Mouse (Mus musculus) thymus, postnatal 4 days (tissue): ENCODE results near the gene Gtf2i.

Experiments
- DNase-seq: peaks from one replicate; pipeline ENCODE4 v3.0.0; 2021

Gene Gtf2i

DNA sequence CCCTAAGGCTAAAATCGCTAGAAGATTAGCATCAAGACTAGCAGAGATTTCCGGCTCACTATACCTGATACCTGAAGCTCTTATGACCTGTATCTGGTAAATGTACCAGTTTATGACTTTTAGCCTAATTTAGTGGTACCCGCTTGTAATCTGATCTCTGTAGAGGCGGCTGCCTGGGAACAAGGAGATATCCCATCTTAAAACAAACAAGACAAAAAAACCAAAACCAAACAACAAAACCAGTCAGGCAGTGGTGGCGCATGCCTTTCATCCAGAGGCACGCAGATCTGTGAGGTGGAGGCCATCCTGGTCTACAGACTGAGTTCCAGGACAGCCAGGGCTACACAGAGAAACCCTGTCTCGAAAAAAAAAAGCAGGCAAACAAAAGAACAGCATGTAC lies 7.1 kb upstream of the Gtf2i start:
- DNase-seq: no peak

DNA sequence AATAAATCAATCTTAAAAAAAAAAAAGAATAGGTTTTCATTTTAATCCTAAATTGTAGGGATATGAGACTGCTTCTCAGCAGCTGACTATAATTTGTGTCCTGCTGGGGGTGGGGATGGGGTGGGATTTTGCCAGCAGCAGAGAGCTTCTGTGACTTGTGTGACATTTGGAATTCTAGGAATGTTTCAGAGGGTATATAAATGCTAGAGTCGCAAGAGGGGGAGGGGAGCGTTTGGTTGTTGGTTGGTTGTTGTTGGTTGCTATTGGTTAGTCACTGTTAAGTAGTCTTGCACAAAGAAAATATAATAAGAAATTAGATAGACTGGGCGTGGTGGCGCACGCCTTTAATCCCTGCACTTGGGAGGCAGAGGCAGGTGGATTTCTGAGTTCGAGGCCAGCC lies 4.3 kb upstream of the Gtf2i start:
- no peak for DNase-seq

DNA sequence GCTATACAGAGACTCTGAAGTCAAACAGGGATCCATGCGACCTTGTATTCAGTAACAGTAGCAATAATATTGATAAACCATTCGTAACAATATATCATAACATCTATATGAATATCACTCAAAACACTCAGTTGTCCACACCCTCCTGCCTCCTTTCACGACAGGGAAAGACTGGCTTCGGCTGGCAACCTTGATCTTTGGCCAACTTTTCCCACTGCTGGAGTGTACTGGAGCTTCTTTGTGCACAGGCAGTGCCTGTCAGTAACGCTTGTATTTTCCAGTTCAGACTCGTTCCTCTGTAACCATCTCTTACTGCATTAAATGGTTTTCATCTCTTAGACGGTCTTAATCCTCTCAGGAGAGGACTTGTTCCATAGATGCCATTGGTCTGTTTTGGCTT lies 2.2 kb upstream of the Gtf2i start:
- DNase-seq: no peak

DNA sequence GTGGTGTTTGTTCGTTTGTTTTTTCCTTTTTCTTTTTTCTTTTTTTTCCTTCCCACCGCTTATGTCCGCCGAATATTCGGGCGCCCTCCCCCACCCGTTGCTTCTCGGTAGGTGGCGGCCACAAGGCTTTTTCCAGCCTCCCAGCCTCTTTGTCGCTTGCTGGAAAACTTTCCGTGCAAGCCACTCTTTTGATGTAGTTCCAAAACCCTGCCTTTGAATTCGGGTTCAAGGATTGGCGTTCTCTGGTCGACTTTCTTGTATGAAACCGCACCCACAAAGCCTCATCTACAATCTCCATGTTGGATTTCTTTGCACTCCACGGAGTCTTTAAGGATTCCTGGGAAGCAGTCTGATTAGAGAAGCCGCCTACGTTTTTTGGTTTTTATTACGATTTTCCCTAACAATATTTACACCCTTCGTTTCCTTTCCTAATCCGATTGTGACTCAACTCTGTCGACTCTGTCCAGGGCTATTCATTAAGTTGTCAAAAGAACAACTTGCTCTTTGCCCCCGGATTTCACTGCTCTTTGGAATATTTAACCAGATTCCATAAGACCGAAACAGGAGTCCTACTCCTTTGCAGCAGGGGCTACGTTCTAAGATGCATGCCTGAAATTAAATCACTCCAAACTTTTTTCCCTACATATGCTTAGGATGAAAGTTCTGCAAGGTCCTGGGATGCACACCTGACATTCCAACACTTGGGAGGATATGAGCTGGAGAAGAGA lies 1.2 kb upstream of the Gtf2i start:
- peak; percentile 63 for DNase-seq

DNA sequence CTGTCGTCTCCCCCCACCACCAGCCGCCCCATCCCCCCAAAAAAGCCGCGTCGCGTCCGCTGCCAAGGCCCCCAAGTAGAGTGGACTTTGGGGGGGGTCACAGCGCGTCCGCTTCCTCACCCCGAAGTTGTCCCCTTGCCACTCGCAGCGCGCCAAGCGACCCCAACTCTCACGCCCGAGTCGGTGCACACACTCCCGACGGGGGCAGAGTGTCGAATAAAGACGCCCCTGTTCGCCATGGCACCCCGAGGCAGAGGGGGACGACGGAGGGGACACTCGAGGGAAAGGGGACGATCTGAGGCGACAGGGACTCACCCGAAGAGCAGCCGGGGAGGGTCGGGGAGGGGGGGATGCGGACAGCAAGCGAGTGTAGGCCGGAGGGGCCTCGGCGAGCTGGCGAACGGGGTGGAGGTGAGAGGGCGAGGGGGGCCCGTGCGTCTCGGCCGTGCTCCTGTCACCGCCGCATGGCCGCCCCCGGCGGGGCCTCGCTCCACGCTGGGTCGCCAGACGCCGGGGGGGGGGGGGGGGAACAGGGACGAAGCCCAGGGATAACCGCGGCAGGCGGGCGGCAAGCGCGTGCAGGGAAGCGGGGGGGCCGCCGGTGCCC lies 389 bp downstream of the Gtf2i start:
- peak; percentile 81 for DNase-seq

DNA sequence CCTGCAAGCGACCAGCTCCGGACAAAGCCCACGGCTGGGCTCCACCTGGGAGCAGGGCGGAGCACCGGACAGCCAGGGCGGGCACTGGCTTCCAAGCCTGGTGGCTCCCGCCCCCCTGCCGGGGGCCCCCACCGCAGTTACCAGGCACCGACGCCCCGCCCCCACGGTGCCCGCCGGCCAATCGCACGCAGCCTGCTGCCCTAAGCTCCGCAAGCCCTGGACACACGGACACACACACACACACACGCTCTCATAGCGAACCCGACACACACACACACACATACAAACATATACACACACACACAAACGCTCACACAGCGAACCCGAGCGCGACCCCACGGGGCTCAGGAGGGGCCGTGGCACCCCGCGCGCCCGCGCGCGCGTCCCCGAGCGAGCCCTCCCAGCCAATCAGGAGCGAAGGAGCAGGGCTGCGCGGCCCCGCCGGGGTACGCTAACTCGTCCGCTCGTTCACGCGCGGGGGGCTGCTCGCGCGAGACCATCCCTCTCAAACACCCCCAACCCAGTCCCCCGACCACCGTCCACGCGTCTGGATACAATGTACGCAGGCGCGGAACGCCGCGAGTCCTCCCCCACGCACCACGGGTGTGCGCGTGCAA lies 1.0 kb downstream of the Gtf2i start:
- DNase-seq: peak; percentile 96

DNA sequence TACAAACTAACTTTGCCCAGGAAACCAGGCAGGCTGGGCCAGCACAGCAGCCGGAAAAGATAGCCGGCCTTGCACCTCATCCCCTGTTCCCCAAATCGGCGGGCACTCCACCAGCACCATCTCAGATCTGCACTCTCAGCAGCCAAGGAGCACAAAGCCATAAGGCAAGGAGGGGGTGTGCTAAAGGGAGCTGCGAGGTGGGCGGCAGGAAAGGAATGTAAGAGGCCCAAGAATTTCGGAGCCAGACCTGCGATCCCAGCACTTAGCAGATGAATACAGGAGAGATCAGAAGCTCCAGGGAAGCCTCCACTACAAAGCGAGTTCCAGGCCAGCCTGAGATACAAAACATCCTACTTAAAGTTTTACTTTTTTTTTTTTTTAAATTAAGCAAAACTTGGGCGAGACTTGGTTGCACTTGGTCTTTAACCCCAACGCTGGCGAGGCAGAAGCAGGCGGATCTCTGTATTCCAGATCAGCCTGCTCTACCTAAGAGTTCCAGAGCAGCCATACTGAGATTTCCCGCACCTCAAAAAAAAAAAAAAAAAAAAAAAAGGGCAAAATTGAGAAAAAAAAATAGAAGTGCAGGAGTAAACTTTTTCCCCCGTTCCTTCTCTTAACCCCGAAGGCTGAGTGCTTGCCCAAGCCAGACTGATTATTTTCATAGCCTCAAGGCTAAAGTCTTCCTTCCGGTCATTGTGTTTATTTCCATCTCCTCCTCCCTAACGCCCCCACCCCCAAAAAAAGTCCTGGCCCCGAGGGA lies 1.7 kb downstream of the Gtf2i start:
- DNase-seq: peak; percentile 45

DNA sequence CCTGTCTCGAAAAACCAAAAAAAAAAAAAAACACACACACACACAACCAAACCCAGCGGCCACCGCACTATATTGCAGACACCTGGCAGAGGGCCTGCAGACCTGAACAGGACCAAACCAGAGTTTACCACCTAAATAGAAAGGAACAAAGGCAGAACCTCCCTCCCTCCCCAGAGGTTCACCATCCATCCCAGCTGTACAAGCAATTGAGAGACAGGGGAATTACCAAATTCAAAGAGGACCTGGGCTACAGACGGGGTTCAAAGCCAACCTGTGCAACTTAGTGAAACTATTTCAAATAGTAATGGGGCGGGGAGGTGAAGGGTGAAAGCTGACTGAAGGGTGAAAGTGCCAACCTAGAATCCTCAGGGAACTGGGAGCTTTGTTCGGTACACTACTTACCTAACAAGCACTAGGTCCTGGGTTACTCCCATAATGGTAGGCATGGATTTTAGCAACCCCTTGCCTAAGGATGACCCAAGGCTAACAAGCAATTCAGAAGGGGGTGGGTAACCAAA lies 2.6 kb downstream of the Gtf2i start:
- DNase-seq: no peak

DNA sequence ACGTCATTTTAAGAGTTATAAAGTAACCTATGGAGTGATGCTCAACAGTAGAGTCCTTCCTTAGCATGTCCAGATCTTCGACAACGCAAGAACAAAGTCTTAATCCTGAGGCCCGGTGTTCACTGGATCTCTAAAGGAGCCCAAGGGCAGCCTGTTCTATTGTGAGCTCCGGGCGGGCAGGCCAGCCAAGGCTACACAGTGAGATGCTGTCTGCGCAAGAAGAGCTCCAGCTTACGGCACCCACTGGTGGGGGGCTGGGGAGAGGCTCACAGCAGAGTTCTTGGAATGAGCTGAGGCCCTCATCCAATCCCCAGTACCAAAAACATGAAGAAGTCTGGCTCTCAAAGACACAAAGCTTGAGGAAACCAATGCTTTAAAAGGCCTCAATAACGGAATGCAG lies 4.4 kb downstream of the Gtf2i start:
- no peak for DNase-seq

DNA sequence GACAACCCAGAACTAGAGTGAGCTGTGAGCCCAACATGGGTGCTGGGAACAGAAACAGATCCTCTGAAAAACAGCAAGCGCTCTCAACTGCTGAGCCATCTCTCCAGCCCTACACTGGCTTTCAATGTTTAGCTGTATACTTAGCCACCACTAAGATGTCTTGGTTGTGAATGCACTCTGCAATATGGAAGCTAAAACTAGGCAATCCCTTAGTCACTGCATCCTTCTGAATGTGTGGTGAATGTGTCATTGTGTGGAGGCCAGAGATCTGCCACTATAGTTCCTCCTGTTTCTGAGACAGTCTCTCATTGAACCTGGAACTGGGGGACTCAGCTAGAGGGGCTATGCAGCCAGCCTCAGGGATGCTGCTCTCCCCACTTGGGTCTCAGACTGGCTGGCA lies 5.2 kb downstream of the Gtf2i start:
- DNase-seq: no peak

DNA sequence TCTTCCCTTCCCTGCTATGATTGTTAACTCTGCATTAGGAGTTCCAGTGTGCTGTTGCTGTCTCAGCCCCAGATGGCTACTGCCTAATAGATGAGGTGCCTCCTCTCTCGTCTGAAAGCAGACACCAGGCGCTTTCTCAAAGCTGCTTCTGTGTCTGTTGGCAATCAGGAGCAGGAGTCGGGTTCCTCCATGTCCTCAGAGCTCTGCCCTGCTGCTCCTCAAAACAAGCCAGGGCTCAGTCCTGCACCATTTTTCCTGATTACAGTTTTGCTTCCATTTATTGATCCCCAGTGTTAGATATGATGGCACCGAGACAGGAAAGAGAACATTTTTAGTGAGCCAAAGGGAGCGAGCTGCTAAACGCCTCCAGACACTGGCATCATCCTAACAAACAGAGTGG lies 9.9 kb downstream of the Gtf2i start:
- DNase-seq: no peak

DNA sequence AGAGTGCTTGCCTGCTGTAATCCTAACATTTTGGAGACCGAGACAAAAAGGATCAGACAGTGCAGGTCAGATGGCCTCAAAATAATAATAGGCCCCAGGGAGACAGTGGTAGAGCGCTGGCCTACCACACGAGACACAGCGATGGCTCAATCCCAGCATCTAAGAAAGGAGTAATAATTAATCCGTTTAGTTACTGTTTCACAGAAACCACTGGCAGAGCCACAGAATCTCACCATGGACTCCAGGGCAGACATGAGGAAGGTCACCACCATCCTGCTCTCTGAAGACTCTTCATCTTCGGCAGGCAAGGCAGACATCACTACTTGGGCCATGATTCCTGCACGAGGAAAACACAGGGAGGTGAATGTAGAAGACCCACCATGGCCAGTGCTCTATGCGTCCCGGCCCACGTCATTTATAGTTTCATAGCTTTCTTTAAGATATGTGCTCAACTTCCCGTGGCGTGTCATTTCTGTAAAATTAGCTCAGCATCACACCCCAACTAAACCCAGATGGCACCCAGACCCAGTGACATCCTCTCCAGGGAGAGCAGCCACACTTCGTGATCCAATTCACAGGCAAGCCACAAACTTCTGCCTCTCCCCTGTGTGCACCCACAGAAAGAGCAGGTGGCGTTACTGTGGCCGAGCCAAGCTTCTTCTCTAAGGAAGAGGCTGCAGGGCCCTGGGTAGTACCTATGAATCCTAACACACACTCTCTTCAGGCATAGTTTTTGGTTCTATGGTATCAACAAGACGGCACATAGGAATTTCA lies 19.1 kb downstream of the Gtf2i start:
- DNase-seq: no peak

DNA sequence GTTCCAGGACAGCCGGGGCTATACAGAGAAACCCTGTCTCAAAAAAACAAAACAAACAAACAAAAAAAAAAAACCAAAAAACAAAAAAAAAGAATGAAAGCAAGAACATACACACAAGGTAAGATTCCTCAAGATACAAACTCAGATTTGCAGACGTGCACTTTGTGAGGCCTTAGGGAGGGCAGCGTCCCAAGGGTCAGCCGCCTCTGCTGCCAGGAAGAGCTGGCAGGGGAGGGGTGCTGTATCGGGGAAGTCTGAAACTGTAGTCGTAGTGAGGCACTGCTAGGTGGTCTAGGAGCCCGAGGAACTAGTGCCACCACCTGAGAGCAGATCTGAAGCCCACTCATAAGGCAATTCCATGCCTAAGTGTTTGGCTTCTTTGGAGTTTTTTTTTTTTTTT lies 20.0 kb downstream of the Gtf2i start:
- no peak for DNase-seq

DNA sequence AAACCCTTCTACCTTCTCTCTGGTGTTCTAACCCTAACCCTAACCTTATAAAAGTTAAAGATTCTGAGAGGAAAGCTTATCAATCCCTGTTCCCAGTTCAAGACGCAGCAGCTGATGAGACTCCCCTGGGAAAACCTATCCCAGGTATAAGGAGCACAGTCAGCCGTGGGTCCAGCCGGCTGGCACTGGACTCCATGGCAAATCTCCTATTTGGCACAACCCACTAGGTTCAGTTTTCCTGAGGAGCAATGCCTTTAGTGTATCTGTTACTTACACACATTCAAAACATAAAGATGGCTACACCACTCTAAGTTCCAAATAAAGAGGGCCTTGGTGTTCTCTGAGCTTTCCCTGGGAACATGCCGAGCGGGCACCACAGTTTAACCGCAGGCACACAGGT lies 23.5 kb downstream of the Gtf2i start:
- DNase-seq: no peak

DNA sequence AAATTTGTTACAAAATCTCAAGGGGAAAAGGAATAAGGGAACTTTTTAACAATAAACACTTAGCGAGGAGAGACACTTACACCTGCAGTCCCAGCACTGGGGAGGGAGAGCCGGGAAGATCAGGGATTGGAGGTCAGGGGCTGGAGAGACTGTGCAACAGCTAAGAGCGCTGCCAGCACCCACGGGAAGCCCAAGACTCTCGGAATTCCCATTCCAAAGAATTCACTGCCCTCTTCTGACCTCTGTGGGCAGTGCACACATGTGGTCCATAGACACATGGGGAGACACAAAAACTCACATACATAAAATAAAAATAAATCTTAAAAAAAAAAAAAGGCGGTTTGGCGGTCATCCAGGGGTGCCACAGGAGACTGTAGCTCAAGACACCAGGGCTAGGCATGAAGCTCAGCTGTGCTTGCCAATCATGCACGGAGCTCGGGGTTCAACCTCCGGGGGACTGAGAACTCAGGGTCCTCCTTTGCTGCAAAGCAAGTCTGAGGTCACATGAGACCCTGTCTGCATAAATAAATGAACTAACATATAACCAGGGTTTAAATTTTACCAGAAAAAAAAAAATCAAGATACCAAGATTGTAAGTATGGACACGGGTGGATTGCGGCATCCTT lies 24.5 kb downstream of the Gtf2i start:
- no peak for DNase-seq

DNA sequence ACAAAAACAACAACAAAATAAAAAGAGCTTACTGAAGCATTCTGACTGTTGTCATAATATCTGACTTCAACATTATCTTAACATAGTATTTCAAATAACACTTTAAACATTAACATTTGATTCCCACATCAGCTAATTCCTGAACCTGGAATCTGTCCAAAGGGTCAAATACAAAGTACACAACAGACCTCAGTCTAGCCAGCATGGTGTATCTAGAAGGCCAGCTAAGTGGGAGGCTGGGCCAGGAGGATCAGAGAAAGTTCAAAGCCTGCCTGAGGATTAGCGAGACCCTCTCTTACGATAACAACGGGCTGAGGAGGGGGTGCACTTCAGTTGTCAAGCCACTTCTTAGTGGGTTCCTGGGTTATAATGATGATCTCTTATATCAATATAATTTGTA lies 26.5 kb downstream of the Gtf2i start:
- no peak for DNase-seq

DNA sequence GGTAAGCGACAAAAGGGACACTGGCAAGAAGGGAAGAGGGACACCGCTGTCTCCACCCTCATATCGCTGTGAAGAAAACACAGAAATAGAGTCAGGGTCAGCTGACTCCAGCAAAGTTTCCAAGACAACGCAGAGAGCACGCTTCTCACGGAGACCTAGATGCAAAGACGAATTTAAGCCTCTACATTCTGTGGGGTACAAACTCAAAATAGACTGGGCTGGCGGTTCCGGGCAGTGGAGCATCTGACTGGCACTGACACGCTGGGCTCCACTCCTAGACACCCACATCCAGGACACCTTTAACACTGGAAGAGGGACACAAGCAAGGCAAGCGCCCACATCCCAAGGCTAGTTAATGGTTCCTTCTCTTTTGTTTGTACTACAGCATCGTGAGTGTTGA lies 29.6 kb downstream of the Gtf2i start:
- no peak for DNase-seq

DNA sequence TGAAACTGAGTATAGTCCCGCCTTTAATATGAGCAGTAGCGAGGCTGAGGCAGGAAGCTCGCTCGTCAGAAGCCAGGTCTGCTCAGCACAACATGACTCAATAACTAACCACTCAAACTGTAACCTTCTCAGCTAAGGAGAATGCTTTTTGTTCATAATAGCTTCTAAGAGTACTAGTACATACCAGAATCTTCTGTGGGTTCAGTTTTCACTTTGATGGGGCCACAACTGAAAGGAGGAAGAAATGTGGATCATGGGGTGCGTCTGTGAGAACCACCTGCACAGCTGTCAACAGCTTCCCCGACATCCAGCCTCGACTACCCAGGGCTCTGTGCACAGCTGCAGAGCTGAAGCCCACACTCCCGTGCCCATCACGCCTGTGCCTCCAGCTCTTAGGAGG lies 32.0 kb downstream of the Gtf2i start:
- peak; percentile 81 for DNase-seq

DNA sequence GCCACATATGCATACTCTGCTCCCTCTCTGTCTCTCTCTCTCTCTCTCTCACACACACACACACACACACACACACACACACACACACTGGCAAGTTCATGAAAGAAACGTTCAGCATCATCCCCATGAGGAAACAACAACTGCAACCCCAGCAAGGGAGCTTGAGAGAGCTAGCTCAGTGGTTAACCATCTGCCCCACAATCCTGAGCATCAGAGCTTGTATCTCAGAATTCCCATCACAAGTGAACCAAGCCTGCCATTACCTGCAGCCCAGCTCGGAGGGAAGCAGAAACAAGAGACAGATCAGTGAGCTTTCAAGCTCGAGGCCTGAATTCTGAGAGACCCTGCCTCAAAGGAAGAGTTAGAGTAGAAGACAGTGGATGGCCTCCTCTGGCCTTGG lies 32.5 kb downstream of the Gtf2i start:
- DNase-seq: no peak

DNA sequence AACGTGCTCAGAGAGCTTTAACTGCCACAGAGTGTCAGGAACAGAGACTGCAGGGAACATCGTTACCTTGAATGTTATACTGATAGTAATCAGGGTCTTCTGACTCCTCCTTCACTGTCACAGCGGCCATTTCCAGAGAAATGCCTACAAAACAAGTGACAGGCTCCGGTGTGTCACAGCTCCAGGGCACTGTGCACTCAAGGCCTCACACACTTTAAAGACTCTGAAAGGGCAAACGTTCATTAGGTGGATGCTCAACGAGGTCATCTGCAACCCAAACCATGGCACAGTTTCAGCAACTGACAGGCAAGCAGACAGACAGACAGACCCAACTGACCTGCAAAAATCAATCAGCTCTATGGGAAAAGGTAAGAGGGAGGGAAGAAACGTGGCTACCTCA lies 35.2 kb downstream of the Gtf2i start:
- no peak for DNase-seq

DNA sequence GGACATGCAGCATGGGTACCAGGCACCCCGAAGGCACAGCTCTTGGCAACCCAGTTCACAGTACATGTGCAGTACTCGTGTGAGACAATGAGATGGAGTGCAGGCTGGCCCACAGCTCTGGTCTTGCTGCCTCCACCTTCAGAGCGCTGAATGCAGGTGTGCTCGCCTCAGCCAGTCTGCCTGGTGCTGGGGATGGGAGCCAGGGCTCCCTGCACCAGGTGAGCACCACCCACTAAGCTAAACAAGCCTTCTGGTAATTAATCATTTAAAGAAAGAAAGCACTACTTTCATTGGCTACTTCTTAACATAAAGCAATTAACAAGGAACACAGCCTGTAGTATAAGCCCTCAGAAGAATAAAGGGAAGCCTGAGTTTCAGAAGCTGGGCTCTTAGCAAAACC lies 37.5 kb downstream of the Gtf2i start:
- no peak for DNase-seq

DNA sequence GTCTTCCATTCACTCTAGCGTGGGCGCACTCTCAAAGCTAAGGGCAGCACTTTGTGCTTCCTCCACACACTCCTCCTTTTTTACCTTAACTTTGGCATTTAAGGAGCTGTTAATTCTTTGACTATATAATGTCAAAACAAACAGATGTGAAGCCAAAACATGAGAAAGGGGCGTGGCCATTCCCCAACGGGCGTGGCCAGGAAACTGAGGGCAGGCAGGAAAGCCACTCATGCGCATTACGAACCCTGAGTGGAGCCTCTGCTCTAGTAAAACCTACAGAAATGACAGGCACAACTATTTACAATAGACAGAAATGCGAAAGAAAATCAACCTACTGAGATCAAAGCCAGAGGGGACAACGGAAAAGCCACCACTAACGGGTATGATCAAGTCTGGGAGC lies 39.0 kb downstream of the Gtf2i start:
- peak; percentile 81 for DNase-seq
